Mouse (Mus musculus) adrenal gland, adult 8-10 months (tissue): ENCODE data around the gene Nckap1. TPM values are rescaled to one million over a fixed set of nuclear protein-coding genes. Genes with fewer than 3 reads are reported as not detected.
"Not testable (repeated sequence)": the region's sequence is repeated elsewhere in the genome, so short reads cannot be mapped to it uniquely, and the experiment has no call there.

Experiments
- DNase-seq: peaks from one replicate; pipeline ENCODE4 v3.0.0; 2022
- microRNA-seq, 2 experiments: library from miRNA; unstranded; fragments of <30 nt; microRNA quantifications; one replicate each; pipeline ENCODE4 v1.2.0; 2022
- total RNA-seq, 4 experiments: library from RNA; stranded (reverse); gene quantifications; 2 replicates each; pipeline ENCODE4 v1.2.4; 2022

Nckap1 gene
- total RNA-seq, 4 experiments from 2014 or later = 140 to 206 (median 162) TPM

GRCm38 (mm10) chr2:80559655-80560054, 21.5 kb downstream of the Nckap1 start:
- DNase-seq = no peak

GRCm38 (mm10) chr2:80554442-80554841, 26.7 kb downstream of the Nckap1 start:
- DNase-seq = no peak

- DNase-seq = no peak
Observed at GRCm38 (mm10) chr2:80549704-80550103, 31.5 kb downstream of the Nckap1 start.

- no peak for DNase-seq
Observed at GRCm38 (mm10) chr2:80547901-80548300, 33.3 kb downstream of the Nckap1 start.

DNA sequence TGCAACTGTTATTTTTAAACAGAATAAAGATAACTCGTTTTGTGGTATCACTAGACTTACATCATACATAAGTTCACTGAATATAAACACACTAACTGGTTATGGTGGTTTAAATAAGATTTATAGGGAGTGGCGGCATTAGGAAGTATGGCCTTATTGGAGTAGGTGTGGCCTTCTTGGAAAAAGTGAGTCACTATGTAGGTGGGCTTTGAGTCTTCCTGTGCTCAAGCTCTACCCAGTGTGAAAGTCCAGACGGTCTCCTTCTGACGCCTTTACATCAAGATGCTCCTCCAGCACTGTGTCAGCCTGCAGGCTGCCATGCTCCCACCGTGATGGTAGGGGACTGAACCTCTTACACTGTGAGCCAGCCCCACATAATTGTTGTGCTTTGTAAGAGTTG, 38.4 kb downstream of the Nckap1 start:
- DNase-seq = no peak

GRCm38 (mm10) chr2:80537156-80537555, 44.0 kb downstream of the Nckap1 start:
- no peak for DNase-seq

GRCm38 (mm10) chr2:80536608-80537007, 44.6 kb downstream of the Nckap1 start:
- DNase-seq = no peak

DNA sequence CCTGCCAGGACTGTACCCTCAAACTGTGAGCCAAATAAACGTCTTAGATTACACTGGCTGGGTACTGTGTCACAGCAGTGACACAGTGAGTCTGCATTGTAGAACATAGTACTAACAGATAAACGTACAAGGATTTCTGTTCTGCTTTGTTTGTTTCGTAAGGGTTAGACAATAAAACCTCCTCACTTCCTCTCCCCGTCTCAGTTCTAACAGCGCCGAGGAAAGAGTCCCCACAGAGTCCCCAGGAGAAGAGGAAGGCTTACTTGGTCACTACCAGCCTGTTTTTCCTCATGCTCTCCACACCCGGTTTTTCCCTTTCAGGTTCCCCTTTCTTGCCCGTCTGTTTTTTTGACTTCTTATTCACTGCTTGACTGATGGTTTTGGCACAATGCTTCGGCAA, 56.9 kb downstream of the Nckap1 start:
- DNase-seq = no peak

DNA sequence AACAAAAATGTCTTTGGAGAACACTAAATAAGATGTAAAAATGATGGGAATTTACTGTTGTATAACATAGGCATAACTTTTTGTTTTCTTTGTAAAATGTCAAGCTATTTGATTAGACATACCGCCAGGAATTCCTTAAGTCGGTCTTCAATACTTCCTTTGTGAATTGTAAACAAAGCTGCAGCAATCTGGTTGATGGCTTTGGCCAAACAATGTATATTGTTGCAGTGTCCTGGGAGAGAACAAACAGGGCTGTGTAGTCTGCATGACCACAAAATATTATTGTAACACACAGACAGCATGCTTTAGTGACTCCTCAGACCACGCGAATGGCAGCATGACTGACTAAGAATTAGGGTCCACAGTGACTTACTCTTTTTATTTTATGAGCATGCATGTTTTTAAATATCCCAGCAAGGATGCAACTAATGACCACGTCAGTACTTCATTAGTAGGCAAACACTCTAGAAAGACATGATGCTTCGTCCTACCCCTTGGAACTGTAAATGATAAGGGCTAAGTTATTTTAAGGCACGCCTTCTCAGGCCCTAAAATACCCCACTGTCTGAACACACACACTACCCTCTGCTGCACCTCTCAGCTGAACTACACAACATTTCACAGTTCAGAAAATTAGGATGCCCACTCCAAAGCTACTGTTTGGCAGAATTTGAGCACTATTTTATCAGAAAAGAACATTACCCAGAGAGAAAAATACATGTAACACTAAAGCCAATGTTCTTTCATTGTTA, 75.0 kb downstream of the Nckap1 start:
- no peak for DNase-seq

GRCm38 (mm10) chr2:80502132-80502531, 79.0 kb downstream of the Nckap1 start:
- no peak for DNase-seq

- DNase-seq = not testable (repeated sequence)
Observed at GRCm38 (mm10) chr2:80495304-80495703, 85.9 kb downstream of the Nckap1 start.

- DNase-seq = peak; percentile 83
Observed at GRCm38 (mm10) chr2:80486851-80487250, 94.3 kb downstream of the Nckap1 start.

GRCm38 (mm10) chr2:80484951-80485350, 96.2 kb downstream of the Nckap1 start:
- no peak for DNase-seq

GRCm38 (mm10) chr2:80475831-80476230, 105.3 kb downstream of the Nckap1 start:
- DNase-seq = no peak

GRCm38 (mm10) chr2:80474247-80474796, 106.9 kb downstream of the Nckap1 start:
- DNase-seq = no peak

DNA sequence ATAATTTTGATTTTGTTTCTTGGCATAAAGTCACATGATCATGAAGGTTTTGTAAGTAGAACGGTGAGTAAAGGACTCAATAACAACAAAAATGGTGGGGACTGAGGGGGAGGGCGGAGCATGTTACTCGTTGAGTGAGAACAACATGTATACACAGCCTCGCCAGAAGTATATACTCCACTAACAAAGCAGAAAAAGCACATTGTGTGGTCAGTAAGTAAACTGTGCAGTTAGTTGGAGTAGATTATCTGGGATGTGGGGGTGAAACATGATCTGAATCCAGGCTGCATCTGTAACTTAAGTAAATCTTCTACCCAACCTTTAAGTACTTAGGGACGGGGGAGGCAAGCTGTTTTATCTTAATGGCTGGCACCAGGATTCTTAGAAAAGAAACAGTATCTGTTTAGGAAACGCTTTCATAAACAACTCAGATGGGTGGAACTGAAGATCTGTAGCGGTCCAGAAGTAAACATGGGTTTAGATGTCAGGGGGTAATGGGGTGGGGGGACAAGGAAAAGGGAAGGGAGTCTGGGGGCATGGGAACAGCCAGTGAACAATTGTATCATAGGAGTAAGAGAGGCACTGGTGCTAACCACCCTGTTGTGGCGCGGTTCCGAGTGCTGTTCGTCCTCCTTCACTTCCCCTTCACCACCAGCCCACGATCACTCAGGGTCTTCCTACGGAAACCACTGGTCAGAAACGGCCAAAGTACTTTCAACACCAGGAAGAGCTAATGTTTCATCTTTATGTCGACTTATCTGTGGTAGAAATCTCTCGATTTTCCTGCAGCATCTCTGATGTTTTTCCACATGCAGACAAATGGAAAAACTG, 115.0 kb downstream of the Nckap1 start:
- no peak for DNase-seq

DNA sequence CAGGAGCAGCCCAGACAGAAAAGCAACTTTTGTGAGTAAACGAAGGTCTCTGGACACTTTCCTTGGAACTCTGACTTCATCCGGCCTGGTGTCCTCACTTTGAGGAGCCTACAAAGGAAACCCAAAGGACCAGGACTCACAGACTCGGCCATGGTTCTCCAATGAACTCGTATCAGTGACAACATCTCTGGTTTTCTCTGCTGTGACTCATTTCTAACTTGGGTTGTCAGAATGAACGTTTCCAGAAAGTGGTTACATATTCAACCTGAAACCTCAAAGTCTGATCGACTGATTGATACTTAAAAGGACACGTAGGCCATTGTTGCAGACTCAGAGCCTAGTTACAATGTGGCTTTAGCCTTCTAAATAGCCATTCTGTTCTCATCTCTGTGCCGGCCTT, 119.4 kb downstream of the Nckap1 start:
- DNase-seq = no peak

Small RNA genes lying within 50 kb of the gene (microRNA-seq; reads per million reads assigned to microRNA genes)
- gene Mir684-1 = 0 reads per million in 2 experiments

Other genes with a start within 250 kb of the Nckap1 start
- gene Frzb, start 133.8 kb downstream of the Nckap1 start, total RNA-seq = 100 to 1,000 TPM in 2 of 4 experiments, 1 to 10 TPM in 2; 3.6 to 312 (median 140) TPM
- gene Dusp19, start 35.7 kb upstream of the Nckap1 start, total RNA-seq = 10 to 100 TPM; 15.0 to 22.2 (median 16.1) TPM
- 10 to 100 TPM; 18.8 to 32.7 (median 22.7) TPM for gene Nup35, start 35.9 kb upstream of the Nckap1 start, total RNA-seq